Mouse (Mus musculus) hindbrain, embryonic 13.5 days (tissue): ENCODE results near the gene Ndfip2. TPM values are rescaled to one million over a fixed set of nuclear protein-coding genes. Genes with fewer than 3 reads are reported as not detected.

Experiments
- ATAC-seq: fragments of 200-750 bp; cut with Nextera tagmentation; 2 replicates; pipeline ENCODE4 v1.8.0; 2017; ENCODE audit warnings: moderate TSS enrichment; ENCODE audit not compliant: low FRiP score
- H3K27ac ChIP-seq: fragments of 300-500 bp; sonication (generic); 2 replicates; pipeline ENCODE4 v1.5.1; 2015; ENCODE audit warnings: inconsistent platforms, mild to moderate bottlenecking, moderate library complexity
- H3K27me3 ChIP-seq: fragments of 300-500 bp; sonication (generic); 2 replicates; pipeline ENCODE4 v1.6.1; 2015; ENCODE audit warnings: mild to moderate bottlenecking, inconsistent platforms
- H3K36me3 ChIP-seq: fragments of 300-500 bp; sonication (generic); 2 replicates; pipeline ENCODE4 v1.6.1; 2015; ENCODE audit warnings: mild to moderate bottlenecking, inconsistent platforms
- H3K4me1 ChIP-seq: fragments of 300-500 bp; sonication (generic); replicated peaks from 2 replicates; pipeline ENCODE4 v1.6.1; 2015; ENCODE audit warnings: inconsistent platforms
- H3K4me2 ChIP-seq: fragments of 300-500 bp; sonication (generic); 2 replicates; pipeline ENCODE4 v1.6.1; 2015; ENCODE audit warnings: inconsistent platforms, mild to moderate bottlenecking, moderate library complexity
- H3K4me3 ChIP-seq: fragments of 300-500 bp; sonication (generic); 2 replicates; pipeline ENCODE4 v1.5.1; 2015; ENCODE audit warnings: mild to moderate bottlenecking, inconsistent platforms
- H3K9ac ChIP-seq: fragments of 300-500 bp; sonication (generic); 2 replicates; pipeline ENCODE4 v1.6.1; 2015; ENCODE audit warnings: mild to moderate bottlenecking, inconsistent platforms
- H3K9me3 ChIP-seq: fragments of 300-500 bp; sonication (generic); 2 replicates; pipeline ENCODE4 v1.6.1; 2016; ENCODE audit warnings: inconsistent platforms
- WGBS: fragments of 180-500 bp; shearing (Covaris S2); methylation state at CpG from one replicate; pipeline ENCODE4 v1.1.7; 2015; 5-methylcytosine and 5-hydroxymethylcytosine counted together
- polyA plus RNA-seq: library from polyadenylated mRNA; unstranded; fragments of >200 nt; fragmentation: Nextera tagmentation; extraction: Ambion mirVana; gene quantifications from 2 replicates; pipeline ENCODE4 v1.2.1, GENCODE M21; 2015

Gene Ndfip2
- polyA plus RNA-seq, 1 experiment from 2014 or later = 98.9 TPM

DNA sequence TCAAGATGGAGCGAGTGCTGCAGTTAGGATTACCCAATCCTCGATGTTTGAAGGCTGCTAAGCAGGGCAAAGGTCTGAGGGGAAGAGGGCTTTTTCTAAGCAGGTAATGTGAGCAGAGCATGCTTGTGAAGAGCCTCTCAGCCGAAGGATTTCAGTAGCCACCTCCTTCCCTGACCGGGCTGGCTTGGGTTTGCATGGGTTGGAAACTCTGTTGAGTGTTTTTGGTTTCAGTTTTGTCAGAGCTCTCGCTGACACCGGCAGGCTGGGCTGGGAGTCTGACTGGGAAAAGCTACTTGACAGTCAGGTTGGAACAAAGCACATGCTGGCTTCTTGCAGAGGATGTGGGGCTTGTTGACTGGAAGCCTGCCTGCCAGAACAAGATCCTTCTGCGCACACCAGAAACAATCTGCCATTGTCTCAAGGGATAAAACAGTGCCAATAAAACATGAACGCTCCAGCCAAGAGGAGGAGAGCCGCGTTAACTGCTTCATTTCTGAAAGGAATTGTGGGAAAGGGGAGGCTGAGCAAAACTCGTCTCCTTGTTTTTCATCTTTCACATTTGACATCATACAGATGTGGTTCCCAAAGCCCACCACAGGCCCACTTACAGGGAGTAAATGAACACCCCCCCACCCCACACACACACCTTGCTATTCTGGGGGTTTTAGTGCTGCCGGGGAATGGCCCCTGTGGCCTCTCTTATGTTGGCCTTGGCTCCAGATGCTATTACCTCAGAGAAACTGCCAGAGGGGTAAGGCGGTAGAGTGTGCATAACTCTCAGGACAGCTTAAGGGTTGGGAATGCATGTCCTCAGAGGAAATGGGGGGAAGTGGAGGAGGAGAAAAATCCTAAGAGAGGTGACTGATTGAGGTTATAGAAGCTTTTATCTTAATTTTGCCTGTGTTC is 70.3 kb downstream of the Ndfip2 start:
- 24% methylated on average over 13 of the region's 13 CpGs for WGBS
- peak; percentile 83 for ATAC-seq

GRCm38 (mm10) chr14:105333475-105334094 is 75.2 kb downstream of the Ndfip2 start:
- peak; percentile 52 for ATAC-seq
- Histone ChIP-seq H3K27me3 (no peaks in the 10 kb centered on the region), H3K9me3 (no peaks in the 10 kb centered on the region), H3K4me2 (peak overlapping the region; percentile 46), H3K36me3 (no peaks in the 10 kb centered on the region), H3K9ac (peak overlapping the region; percentile 49), H3K4me3 (peak overlapping the region; percentile 34), H3K27ac (peak overlapping the region; percentile 44; the same call in 1 of the 2 replicates), H3K4me1 (peaks cover 10% of the 10 kb centered on the region)
- WGBS = 39% methylated on average over 16 of the region's 16 CpGs

More for the DNA sequence above, 70.3 kb downstream of the Ndfip2 start:
- H3K4me1 ChIP-seq = peaks cover 16% of the 10 kb centered on the region
- peak overlapping the region; percentile 46 for H3K9ac ChIP-seq
- H3K27me3 ChIP-seq = no peaks in the 10 kb centered on the region
- H3K4me2 ChIP-seq = peak overlapping the region; percentile 47
- H3K4me3 ChIP-seq = peak overlapping the region; percentile 15; the same call in 1 of the 2 replicates
- H3K9me3 ChIP-seq = no peaks in the 10 kb centered on the region
- peak overlapping the region; percentile 74 for H3K27ac ChIP-seq
- H3K36me3 ChIP-seq = peaks cover 2% of the 10 kb centered on the region; the same call in 1 of the 2 replicates

- no peaks in the 10 kb centered on the region for H3K4me1 ChIP-seq
- no peaks in the 10 kb centered on the region for H3K36me3 ChIP-seq
- no peaks in the 10 kb centered on the region for H3K9me3 ChIP-seq
- H3K27ac ChIP-seq = no peak overlapping the region
- no peaks in the 10 kb centered on the region for H3K27me3 ChIP-seq
- no peak overlapping the region for H3K4me2 ChIP-seq
- ATAC-seq = no peak
- 83% methylated on average over 8 of the region's 8 CpGs for WGBS
- no peak overlapping the region for H3K9ac ChIP-seq
- H3K4me3 ChIP-seq = no peak overlapping the region
Measured at GRCm38 (mm10) chr14:105341765-105342164, 83.4 kb downstream of the Ndfip2 start.

GRCm38 (mm10) chr14:105354121-105354520 is 95.7 kb downstream of the Ndfip2 start:
- WGBS = 79% methylated on average over 11 of the region's 11 CpGs
- ATAC-seq = no peak

More at GRCm38 (mm10) chr14:105354121-105354520, 95.7 kb downstream of the Ndfip2 start:
- Histone ChIP-seq H3K4me1 (no peaks in the 10 kb centered on the region), H3K9ac (no peak overlapping the region), H3K4me3 (no peak overlapping the region), H3K27ac (no peak overlapping the region), H3K27me3 (no peaks in the 10 kb centered on the region), H3K36me3 (no peaks in the 10 kb centered on the region), H3K9me3 (no peaks in the 10 kb centered on the region), H3K4me2 (no peak overlapping the region)

Other genes starting within 250 kb of the Ndfip2 start
- gene Rbm26, start 81.2 kb upstream of the Ndfip2 start, polyA plus RNA-seq = 37.2 and 38.2 TPM in 2 replicates